Mouse (Mus musculus) heart, postnatal 0 days (tissue): Measurements from ENCODE around the gene Etv1. TPM values are rescaled to one million over a fixed set of nuclear protein-coding genes. Genes with fewer than 3 reads are reported as not detected.
A peak's percentile ranks its signal among the peaks of the same experiment; 100 is the strongest.

Experiments used
- ATAC-seq: fragments of 200-750 bp; cut with Nextera tagmentation; 2 replicates; pipeline ENCODE4 v1.8.0; 2017; ENCODE audit warnings: low read depth, moderate number of reproducible peaks, moderate library complexity; ENCODE audit not compliant: insufficient read depth
- DNase-seq: peaks from one replicate; pipeline ENCODE4 v3.0.0-alpha.2; 2016; ENCODE audit warnings: low spot score
- H3K27ac ChIP-seq: fragments of 300-500 bp; sonication (generic); 2 replicates; pipeline ENCODE4 v1.5.1; 2014; ENCODE audit warnings: low read depth, mild to moderate bottlenecking
- H3K27me3 ChIP-seq: fragments of 300-500 bp; sonication (generic); 2 replicates; pipeline ENCODE4 v1.6.1; 2014; ENCODE audit warnings: low read length, mixed read lengths; ENCODE audit not compliant: control insufficient read depth, insufficient read depth
- H3K36me3 ChIP-seq: fragments of 300-500 bp; sonication (generic); replicated peaks from 2 replicates; pipeline ENCODE4 v1.6.1; 2014; ENCODE audit warnings: low read length, mixed read lengths; ENCODE audit not compliant: control insufficient read depth, insufficient read depth
- H3K4me1 ChIP-seq: fragments of 300-500 bp; sonication (generic); 2 replicates; pipeline ENCODE4 v1.6.1; 2014; ENCODE audit warnings: antibody characterized with exemption; ENCODE audit not compliant: control insufficient read depth, insufficient read depth
- H3K4me2 ChIP-seq: fragments of 300-500 bp; sonication (generic); 2 replicates; pipeline ENCODE4 v1.6.1; 2014; ENCODE audit warnings: low read depth, mild to moderate bottlenecking, low read length, moderate library complexity
- H3K4me3 ChIP-seq: fragments of 300-500 bp; sonication (generic); 2 replicates; pipeline ENCODE4 v1.5.1; 2014; ENCODE audit warnings: low read depth, low read length
- H3K9ac ChIP-seq: fragments of 300-500 bp; sonication (generic); replicated peaks from 2 replicates; pipeline ENCODE4 v1.6.1; 2014; ENCODE audit warnings: low read depth, low read length, mixed read lengths
- H3K9me3 ChIP-seq: fragments of 300-500 bp; sonication (generic); replicated peaks from 2 replicates; pipeline ENCODE4 v1.6.1; 2016; ENCODE audit warnings: low read length; ENCODE audit not compliant: control insufficient read depth
- CTCF ChIP-seq: IDR thresholded peaks from 2 replicates; pipeline ENCODE4 v1.5.1; 2016; ENCODE audit warnings: antibody characterized with exemption, control low read depth, low read depth
- EP300 ChIP-seq: IDR thresholded peaks from 2 replicates; pipeline ENCODE4 v1.6.1; 2016; ENCODE audit warnings: antibody characterized with exemption, low read depth
- WGBS: fragments of 180-500 bp; shearing (Covaris S2); extraction: QIAGEN DNeasy Blood & Tissue Kit; methylation state at CpG from one replicate; pipeline ENCODE4 v1.1.7; 2014; 5-methylcytosine and 5-hydroxymethylcytosine counted together
- polyA plus RNA-seq: library from polyadenylated mRNA; unstranded; fragments of >200 nt; fragmentation: Nextera tagmentation; extraction: Ambion mirVana; gene quantifications from 2 replicates; pipeline ENCODE4 v1.2.1, GENCODE M21; 2015
- total RNA-seq: library from RNA; depleted of rRNA; stranded (reverse); fragments of >200 nt; gene quantifications from 2 replicates; pipeline ENCODE4 v1.2.3, GENCODE M21; 2014; ENCODE audit warnings: low replicate concordance

Gene Etv1
- total and polyA plus RNA-seq, 2 experiments from 2014 or later = 24.8 to 31.9 TPM

DNA sequence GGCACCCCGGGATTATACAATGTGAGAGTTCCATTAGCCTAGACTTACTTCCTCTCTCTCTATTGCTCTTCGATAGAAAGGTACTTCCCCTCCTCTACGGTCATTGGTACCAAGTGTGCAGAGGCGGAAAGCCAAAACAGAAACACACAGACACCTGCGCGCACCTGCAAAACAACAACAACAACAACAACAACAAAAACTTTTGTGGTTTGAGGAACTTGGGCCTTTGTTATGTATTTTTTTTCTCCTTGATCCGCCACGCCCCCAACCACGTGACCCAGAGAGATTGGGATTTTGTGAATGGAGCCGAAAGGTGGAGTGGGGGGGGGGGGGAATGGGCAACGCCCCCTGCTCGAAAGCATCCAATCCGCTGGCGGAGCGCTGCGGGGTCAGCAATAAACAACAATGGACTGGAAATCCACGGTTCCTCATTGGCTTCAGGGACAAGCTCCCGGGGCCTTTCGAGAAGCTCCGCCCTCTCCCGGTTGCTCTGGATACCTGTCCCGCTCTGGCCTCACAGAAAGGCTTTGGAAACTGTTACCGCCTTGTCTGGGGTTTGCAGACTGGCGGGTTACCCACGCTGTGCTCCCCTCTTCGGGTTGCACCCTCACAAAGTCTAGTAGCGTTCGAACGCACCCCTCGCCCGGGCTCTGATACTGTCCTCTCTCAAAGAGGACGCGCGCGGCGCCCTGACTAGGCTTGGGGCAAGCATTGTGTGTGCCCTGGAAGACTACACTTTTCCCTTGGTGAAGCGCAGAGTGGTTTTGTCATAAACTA, 693 bp upstream of the Etv1 start:
- Histone ChIP-seq H3K4me1 (peaks cover 6% of the 10 kb centered on the region; the same call in 1 of the 2 replicates), H3K27me3 (no peaks in the 10 kb centered on the region)

DNA sequence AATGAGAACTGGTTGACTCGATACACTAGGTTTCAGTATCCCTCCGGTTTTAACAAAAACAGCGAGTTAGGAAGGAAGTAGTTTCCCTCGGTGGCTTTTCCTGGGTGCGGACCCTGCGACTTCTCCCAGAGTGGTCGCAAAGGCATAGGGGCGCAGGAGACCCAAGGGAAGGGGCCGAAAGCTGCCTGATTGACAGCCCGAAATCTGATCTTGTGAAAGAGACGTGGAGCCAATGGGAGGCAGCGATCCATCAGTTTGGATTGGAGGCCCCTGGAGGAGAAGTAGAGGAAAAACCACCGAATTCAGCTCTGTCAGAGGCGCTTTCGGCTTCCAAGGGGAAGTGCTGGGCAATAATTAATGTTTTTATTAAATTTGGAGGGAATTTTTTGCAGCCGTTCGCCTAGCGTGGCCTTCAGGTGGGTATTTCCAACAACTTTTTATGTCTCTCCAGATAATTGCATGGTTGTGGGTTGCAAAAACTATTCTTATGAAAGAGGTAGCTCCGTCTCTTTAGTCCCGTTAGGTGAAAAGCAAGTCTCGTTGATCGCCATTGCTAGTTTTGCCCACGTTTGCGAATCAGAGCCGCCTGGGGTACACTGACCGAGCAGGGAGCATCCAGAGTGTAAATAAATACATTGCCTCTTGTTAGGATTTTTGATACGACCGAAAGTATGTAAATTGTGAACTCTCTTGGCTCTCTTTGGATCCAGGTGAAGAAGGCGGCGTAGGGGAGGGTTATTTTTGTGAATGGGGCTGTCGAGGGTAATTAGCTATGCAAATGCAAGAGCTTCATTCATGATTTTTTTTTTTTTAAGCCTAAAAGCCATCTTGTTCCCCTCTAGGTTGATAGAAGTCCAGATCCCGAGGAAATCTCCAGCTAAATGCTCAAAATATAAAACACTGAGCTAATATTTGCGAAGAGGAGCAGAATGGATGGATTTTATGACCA, 1.1 kb downstream of the Etv1 start:
- Histone ChIP-seq H3K4me3 (peak overlapping the region; percentile 84), H3K9me3 (no peaks in the 10 kb centered on the region), H3K36me3 (no peaks in the 10 kb centered on the region), H3K27me3 (no peaks in the 10 kb centered on the region), H3K4me1 (peaks cover 6% of the 10 kb centered on the region; the same call in 1 of the 2 replicates), H3K4me2 (peak overlapping the region; percentile 96), H3K9ac (peak overlapping the region; percentile 63), H3K27ac (peak overlapping the region; percentile 94)
- WGBS = under 1% methylated on average over 33 of the region's 33 CpGs
- peak; percentile 39 for ATAC-seq
- no peak for TF ChIP-seq EP300
- TF ChIP-seq CTCF = peak; percentile 34
- DNase-seq = peak; percentile 89

More for the DNA sequence above, 693 bp upstream of the Etv1 start:
- H3K36me3 ChIP-seq = no peaks in the 10 kb centered on the region
- H3K9me3 ChIP-seq = no peaks in the 10 kb centered on the region
- ATAC-seq (peak; percentile 92), DNase-seq (peak; percentile 97)
- peak overlapping the region; percentile 96 for H3K4me2 ChIP-seq
- WGBS = under 1% methylated on average over 37 of the region's 37 CpGs
- H3K27ac ChIP-seq = peak overlapping the region; percentile 94
- H3K4me3 ChIP-seq = peak overlapping the region; percentile 84
- peak overlapping the region; percentile 63 for H3K9ac ChIP-seq
- TF ChIP-seq CTCF (no peak), EP300 (no peak)

DNA sequence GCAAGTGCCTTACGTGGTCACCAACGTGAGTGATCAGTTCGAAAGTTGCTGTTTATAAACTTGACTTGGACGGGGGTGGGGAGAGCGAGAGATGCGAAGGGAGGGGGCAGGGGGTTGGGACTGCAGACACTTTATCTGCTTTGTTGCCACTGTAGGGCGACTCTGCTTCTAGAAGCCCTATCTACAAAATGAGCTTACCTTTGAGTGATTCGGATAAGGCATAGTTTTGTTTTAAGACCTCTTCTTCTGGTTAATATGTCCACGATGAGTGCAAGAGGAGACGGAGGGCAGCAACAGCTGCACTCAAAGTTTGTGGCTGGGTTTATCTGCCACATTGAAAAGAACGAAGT, 1.8 kb downstream of the Etv1 start:
- TF ChIP-seq CTCF = no peak
- no peak for TF ChIP-seq EP300
- 1% methylated on average over 11 of the region's 11 CpGs for WGBS
- no peak for ATAC-seq

DNA sequence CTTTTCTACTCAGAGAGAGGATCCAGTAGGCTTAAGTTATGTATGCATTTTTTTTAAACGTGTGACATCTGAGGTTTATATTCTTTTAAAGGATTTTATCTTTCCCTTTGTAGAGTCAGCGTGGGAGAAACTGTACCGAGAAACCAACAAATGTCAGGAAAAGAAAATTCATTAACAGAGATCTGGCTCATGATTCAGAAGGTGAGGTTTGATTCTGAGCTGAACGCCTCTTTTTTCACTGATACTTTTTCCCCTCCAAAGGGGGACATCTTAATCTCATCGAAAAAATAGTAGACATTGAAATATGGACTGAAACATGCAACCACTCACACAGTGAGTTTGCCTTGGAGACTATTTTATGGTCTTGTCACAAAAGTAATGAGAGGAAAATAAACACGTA, 2.5 kb downstream of the Etv1 start:
- peak overlapping the region; percentile 84 for H3K4me3 ChIP-seq
- H3K9ac ChIP-seq = peak overlapping the region; percentile 63
- WGBS = 40% methylated on average over 6 of the region's 6 CpGs
- H3K36me3 ChIP-seq = no peaks in the 10 kb centered on the region
- no peaks in the 10 kb centered on the region for H3K9me3 ChIP-seq
- DNase-seq = no peak
- H3K4me2 ChIP-seq = peak overlapping the region; percentile 96
- H3K4me1 ChIP-seq = peaks cover 6% of the 10 kb centered on the region; the same call in 1 of the 2 replicates
- no peak for ATAC-seq
- H3K27ac ChIP-seq = peak overlapping the region; percentile 94
- no peaks in the 10 kb centered on the region for H3K27me3 ChIP-seq
- TF ChIP-seq CTCF (no peak), EP300 (no peak)

More for the DNA sequence above, 1.8 kb downstream of the Etv1 start:
- H3K4me2 ChIP-seq = peak overlapping the region; percentile 96
- no peaks in the 10 kb centered on the region for H3K9me3 ChIP-seq
- peak overlapping the region; percentile 94 for H3K27ac ChIP-seq
- DNase-seq = peak; percentile 35
- no peaks in the 10 kb centered on the region for H3K27me3 ChIP-seq
- peaks cover 6% of the 10 kb centered on the region; the same call in 1 of the 2 replicates for H3K4me1 ChIP-seq
- H3K9ac ChIP-seq = peak overlapping the region; percentile 63
- no peaks in the 10 kb centered on the region for H3K36me3 ChIP-seq
- H3K4me3 ChIP-seq = peak overlapping the region; percentile 84

DNA sequence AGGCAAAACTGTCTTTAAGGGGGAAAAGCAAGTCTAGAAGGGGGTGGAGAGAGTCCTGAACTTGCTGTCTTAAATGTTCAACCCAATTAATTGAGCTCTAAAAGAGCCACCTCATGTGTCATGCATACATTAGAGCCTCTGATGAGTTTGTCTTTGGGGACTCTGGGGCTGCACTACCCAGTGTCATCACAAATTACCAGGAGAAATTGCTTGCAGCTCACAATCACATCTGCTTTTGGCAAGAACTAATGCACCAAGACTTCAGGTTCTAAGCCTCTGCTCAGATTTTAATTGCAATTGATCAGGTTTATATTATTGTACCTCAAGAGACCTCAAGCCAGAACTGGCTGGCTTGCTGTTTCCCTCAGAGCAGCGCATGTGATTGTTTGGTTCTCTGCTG, 4.1 kb downstream of the Etv1 start:
- Histone ChIP-seq H3K27me3 (no peaks in the 10 kb centered on the region), H3K4me3 (peak overlapping the region; percentile 6; the same call in 1 of the 2 replicates), H3K4me1 (no peaks in the 10 kb centered on the region), H3K9me3 (no peaks in the 10 kb centered on the region), H3K4me2 (peak overlapping the region; percentile 47), H3K27ac (no peak overlapping the region), H3K36me3 (no peaks in the 10 kb centered on the region), H3K9ac (0 out of 2 replicates have a peak overlapping the region, but pooled peaks have one; percentile 19)
- no peak for TF ChIP-seq CTCF
- no peak for TF ChIP-seq EP300
- 60% methylated on average over 1 of the region's 1 CpGs for WGBS
- DNase-seq (no peak), ATAC-seq (no peak)
